Mouse (Mus musculus): ENCODE measurements at regions not wholly inside any gene's neighbourhood (a gene's known extent, or its start where the extent isn't known, plus 50 kb on each side); places are given as distances from the start of the nearest gene placed in this dataset.
A peak's percentile ranks its signal among the peaks of the same experiment; 100 is the strongest.

DNA sequence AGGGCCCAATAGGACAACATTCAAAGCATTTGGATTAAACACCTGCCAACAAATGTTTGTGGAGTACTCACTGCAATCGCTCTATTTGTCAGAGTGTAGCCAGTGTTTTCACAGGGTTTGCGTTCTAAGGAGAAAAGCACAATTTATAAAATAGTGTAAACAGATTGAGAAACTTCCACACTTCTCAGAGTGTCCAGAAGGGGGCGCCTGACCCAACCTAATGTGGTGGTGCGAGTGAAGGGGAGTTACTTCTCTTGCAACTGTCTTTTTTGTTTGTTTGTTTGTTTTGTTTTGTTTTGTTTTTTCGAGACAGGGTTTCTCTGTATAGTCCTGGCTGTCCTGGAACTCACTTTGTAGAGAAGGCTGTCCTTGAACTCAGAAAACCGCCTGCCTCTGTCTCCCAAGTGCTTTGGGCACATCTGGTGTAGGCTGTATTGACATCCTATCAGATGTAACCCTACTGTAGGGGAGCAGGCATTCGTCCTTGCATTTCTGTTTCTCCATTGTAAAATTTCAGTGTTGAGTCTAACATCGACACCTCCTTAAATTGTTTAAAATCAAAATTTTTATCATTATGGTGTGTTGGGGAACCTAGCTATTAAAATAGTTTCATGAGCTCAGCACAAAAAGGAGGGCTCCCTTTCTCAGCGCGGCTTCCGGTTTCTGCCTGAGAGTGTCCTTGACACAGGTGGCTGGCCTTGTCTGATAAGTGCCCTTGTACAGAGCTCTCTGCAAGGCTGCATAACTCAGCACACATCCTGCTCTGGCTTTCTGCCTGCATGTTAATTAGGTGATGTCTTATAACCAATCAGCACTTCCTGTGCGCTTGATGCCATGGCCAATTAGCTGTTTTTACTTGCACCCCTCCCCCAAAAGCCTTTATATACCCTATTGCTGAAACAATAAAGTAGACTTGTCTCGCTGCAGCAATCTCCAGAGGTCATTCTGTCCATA lies 307.0 kb downstream of the Fam84a start:
- peaks cover 4% of the 10 kb centered on the region; the same call in 1 of the 2 replicates for H3K4me1 ChIP-seq (replicated peaks; ENCODE audit: control insufficient read depth, insufficient read depth, low read length)
- H3K9ac ChIP-seq (ENCODE audit: low read length): no peak overlapping the region
- no peaks in the 10 kb centered on the region for H3K9me3 ChIP-seq (ENCODE audit: control insufficient read depth, low read length)
- WGBS: 30% methylated on average over 13 of the region's 13 CpGs
- ATAC-seq (ENCODE audit: low read depth): peak; percentile 91
- H3K4me2 ChIP-seq (ENCODE audit: low read depth, low read length): no peak overlapping the region
- H3K36me3 ChIP-seq (ENCODE audit: control insufficient read depth, insufficient read depth, low read length): no peaks in the 10 kb centered on the region
- no peak overlapping the region for H3K27ac ChIP-seq (ENCODE audit: low read length)
- no peaks in the 10 kb centered on the region for H3K27me3 ChIP-seq (ENCODE audit: control insufficient read depth, insufficient read depth, low read depth, low read length)
- no peak overlapping the region for H3K4me3 ChIP-seq (ENCODE audit: low read length)

DNA sequence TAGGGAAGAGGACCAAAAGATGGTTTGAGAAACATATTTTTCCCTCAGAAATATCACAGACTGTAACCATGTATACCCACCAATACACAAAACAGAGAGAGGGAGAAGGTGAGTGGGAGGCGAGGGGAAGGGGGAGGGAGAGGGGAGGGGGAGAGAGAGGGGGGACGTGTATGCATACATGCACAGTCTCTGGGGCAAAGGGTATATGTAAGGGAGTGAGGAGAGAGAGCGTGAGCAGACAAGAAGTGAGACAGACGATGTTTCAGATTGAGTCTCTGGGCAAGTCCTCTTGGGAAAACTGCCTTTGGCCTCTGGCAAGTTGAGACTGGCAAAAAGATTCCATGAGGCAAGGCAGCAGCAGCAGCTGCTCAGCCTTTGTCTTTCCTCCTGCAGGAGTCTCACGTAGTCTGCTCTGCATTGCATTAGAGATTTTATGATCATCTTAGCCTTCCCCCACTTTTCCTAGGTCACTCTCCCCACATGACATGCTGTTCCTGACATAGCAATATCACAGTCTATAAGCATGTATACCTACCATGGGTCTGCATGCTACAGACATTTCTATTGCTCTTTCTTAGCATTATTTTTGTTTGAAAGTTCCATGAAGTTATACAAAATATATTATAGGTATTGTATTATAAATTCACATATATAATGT lies 308.3 kb downstream of the Fam84a start:
- Histone ChIP-seq H3K9me3 (ENCODE audit: control insufficient read depth, low read length) (no peaks in the 10 kb centered on the region), H3K4me1 (replicated peaks; ENCODE audit: control insufficient read depth, insufficient read depth, low read length) (peaks cover 4% of the 10 kb centered on the region; the same call in 1 of the 2 replicates), H3K36me3 (ENCODE audit: control insufficient read depth, insufficient read depth, low read length) (no peaks in the 10 kb centered on the region), H3K27me3 (ENCODE audit: control insufficient read depth, insufficient read depth, low read depth, low read length) (no peaks in the 10 kb centered on the region), H3K9ac (ENCODE audit: low read length) (no peak overlapping the region), H3K27ac (ENCODE audit: low read length) (no peak overlapping the region), H3K4me2 (ENCODE audit: low read depth, low read length) (no peak overlapping the region), H3K4me3 (ENCODE audit: low read length) (no peak overlapping the region)
- 58% methylated on average over 5 of the region's 5 CpGs for WGBS
- no peak for ATAC-seq (ENCODE audit: low read depth)

- no peak overlapping the region for H3K27ac ChIP-seq (ENCODE audit: low read length)
- no peaks in the 10 kb centered on the region for H3K36me3 ChIP-seq (ENCODE audit: control insufficient read depth, insufficient read depth, low read length)
- 77% methylated on average over 1 of the region's 1 CpGs for WGBS
- H3K27me3 ChIP-seq (ENCODE audit: control insufficient read depth, insufficient read depth, low read depth, low read length): no peaks in the 10 kb centered on the region
- H3K4me3 ChIP-seq (ENCODE audit: low read length): no peak overlapping the region
- no peaks in the 10 kb centered on the region for H3K9me3 ChIP-seq (ENCODE audit: control insufficient read depth, low read length)
- no peak overlapping the region for H3K9ac ChIP-seq (ENCODE audit: low read length)
- H3K4me1 ChIP-seq (replicated peaks; ENCODE audit: control insufficient read depth, insufficient read depth, low read length): peaks cover 4% of the 10 kb centered on the region; the same call in 1 of the 2 replicates
- H3K4me2 ChIP-seq (ENCODE audit: low read depth, low read length): no peak overlapping the region
- no peak for ATAC-seq (ENCODE audit: low read depth)
These were observed 310.6 kb downstream of the Fam84a start for GRCm38 (mm10) chr12:13841238-13841637.

- Histone ChIP-seq H3K4me3 (ENCODE audit: low read length) (no peak overlapping the region), H3K27ac (ENCODE audit: low read length) (no peak overlapping the region), H3K9ac (ENCODE audit: low read length) (no peak overlapping the region), H3K27me3 (ENCODE audit: control insufficient read depth, insufficient read depth, low read depth, low read length) (no peaks in the 10 kb centered on the region), H3K4me1 (replicated peaks; ENCODE audit: control insufficient read depth, insufficient read depth, low read length) (no peaks in the 10 kb centered on the region), H3K9me3 (ENCODE audit: control insufficient read depth, low read length) (no peaks in the 10 kb centered on the region), H3K4me2 (ENCODE audit: low read depth, low read length) (no peak overlapping the region), H3K36me3 (ENCODE audit: control insufficient read depth, insufficient read depth, low read length) (no peaks in the 10 kb centered on the region)
- 82% methylated on average over 3 of the region's 3 CpGs for WGBS
- no peak for ATAC-seq (ENCODE audit: low read depth)
These were observed 317.1 kb downstream of the Fam84a start for GRCm38 (mm10) chr12:13834723-13835122.

DNA sequence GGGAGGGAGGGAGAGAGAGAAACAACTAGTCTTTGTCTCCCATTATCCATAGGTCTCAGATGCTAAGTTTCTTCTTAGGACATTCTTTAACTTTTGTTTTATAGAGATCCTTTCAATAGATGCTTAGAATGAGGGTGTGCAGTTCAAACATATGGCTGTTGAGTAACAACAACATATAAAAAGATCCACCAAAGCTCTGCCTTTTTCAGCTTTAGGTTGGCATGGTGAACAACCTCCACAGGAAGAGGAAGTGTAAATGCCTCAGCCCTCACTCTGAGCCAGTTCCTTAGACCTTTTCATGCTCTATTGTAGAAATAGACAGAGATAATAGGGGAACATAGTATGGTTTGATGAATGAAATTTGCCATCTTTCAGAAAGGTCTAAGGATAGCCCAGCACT lies 326.0 kb downstream of the Fam84a start:
- H3K4me1 ChIP-seq (replicated peaks; ENCODE audit: control insufficient read depth, insufficient read depth, low read length): no peaks in the 10 kb centered on the region
- H3K9ac ChIP-seq (ENCODE audit: low read length): no peak overlapping the region
- no peak for ATAC-seq (ENCODE audit: low read depth)
- no peak overlapping the region for H3K27ac ChIP-seq (ENCODE audit: low read length)
- no peaks in the 10 kb centered on the region for H3K27me3 ChIP-seq (ENCODE audit: control insufficient read depth, insufficient read depth, low read depth, low read length)
- H3K36me3 ChIP-seq (ENCODE audit: control insufficient read depth, insufficient read depth, low read length): no peaks in the 10 kb centered on the region
- H3K9me3 ChIP-seq (ENCODE audit: control insufficient read depth, low read length): no peaks in the 10 kb centered on the region
- no peak overlapping the region for H3K4me2 ChIP-seq (ENCODE audit: low read depth, low read length)
- H3K4me3 ChIP-seq (ENCODE audit: low read length): no peak overlapping the region

DNA sequence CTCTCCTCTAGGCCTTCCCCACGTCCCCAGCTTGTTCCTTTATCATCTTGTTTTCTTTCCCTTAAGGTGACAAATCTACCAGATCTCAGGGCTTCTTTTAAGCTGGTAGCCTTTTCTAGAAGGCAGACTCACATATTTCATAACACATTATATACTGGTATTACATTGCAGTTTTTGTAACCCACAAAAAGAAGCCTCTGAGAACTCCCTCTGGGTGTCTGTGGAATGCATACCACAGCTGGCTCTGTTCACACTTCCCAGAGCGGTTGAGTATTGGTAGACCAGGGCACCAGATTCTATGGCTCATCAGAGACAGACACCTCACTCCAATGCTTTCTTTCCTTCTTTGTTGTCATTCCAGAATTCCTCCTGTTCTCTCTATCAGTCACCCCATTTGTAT lies 336.4 kb downstream of the Fam84a start:
- Histone ChIP-seq H3K27me3 (ENCODE audit: control insufficient read depth, insufficient read depth, low read depth, low read length) (no peaks in the 10 kb centered on the region), H3K9me3 (ENCODE audit: control insufficient read depth, low read length) (no peaks in the 10 kb centered on the region), H3K4me3 (ENCODE audit: low read length) (no peak overlapping the region), H3K27ac (ENCODE audit: low read length) (no peak overlapping the region), H3K4me1 (replicated peaks; ENCODE audit: control insufficient read depth, insufficient read depth, low read length) (no peaks in the 10 kb centered on the region), H3K4me2 (ENCODE audit: low read depth, low read length) (no peak overlapping the region), H3K36me3 (ENCODE audit: control insufficient read depth, insufficient read depth, low read length) (no peaks in the 10 kb centered on the region), H3K9ac (ENCODE audit: low read length) (no peak overlapping the region)
- 42% methylated on average over 2 of the region's 2 CpGs for WGBS
- no peak for ATAC-seq (ENCODE audit: low read depth)

DNA sequence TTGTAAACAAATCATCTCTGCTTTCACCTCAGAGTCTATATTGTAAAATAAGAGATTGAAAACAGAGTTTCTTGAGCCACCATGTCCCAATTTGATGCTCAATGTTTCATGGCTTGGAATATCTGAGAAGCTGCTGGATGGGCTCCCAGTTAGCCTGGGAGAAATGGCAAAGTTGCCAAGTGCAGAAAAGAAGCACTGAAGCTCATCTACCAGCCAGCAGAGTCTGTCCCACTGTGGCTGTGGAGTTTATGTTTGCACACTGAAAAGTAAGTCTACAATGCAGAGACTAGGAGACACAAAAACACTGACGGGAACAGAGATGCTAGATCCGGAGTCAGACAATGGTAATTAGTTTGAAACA lies 341.7 kb downstream of the Fam84a start:
- H3K27me3 ChIP-seq (ENCODE audit: control insufficient read depth, insufficient read depth, low read depth, low read length): no peaks in the 10 kb centered on the region
- ATAC-seq (ENCODE audit: low read depth): no peak
- no peak overlapping the region for H3K9ac ChIP-seq (ENCODE audit: low read length)
- H3K4me1 ChIP-seq (replicated peaks; ENCODE audit: control insufficient read depth, insufficient read depth, low read length): no peaks in the 10 kb centered on the region
- no peaks in the 10 kb centered on the region for H3K9me3 ChIP-seq (ENCODE audit: control insufficient read depth, low read length)
- whole genome bisulfite sequencing: 54% methylated on average over 2 of the region's 2 CpGs
- no peaks in the 10 kb centered on the region for H3K36me3 ChIP-seq (ENCODE audit: control insufficient read depth, insufficient read depth, low read length)
- H3K4me3 ChIP-seq (ENCODE audit: low read length): no peak overlapping the region
- no peak overlapping the region for H3K27ac ChIP-seq (ENCODE audit: low read length)
- no peak overlapping the region for H3K4me2 ChIP-seq (ENCODE audit: low read depth, low read length)

- no peaks in the 10 kb centered on the region for H3K4me1 ChIP-seq (replicated peaks; ENCODE audit: control insufficient read depth, insufficient read depth, low read length)
- no peaks in the 10 kb centered on the region for H3K27me3 ChIP-seq (ENCODE audit: control insufficient read depth, insufficient read depth, low read depth, low read length)
- 0 out of 2 replicates have a peak, but pooled peaks have one; percentile 31 for ATAC-seq (ENCODE audit: low read depth)
- H3K27ac ChIP-seq (ENCODE audit: low read length): no peak overlapping the region
- no peaks in the 10 kb centered on the region for H3K36me3 ChIP-seq (ENCODE audit: control insufficient read depth, insufficient read depth, low read length)
- no peaks in the 10 kb centered on the region for H3K9me3 ChIP-seq (ENCODE audit: control insufficient read depth, low read length)
- H3K9ac ChIP-seq (ENCODE audit: low read length): no peak overlapping the region
- WGBS: 62% methylated on average over 6 of the region's 6 CpGs
- H3K4me3 ChIP-seq (ENCODE audit: low read length): no peak overlapping the region
- H3K4me2 ChIP-seq (ENCODE audit: low read depth, low read length): no peak overlapping the region
These were observed 342.3 kb downstream of the Fam84a start for GRCm38 (mm10) chr12:13809291-13810154.

GRCm38 (mm10) chr12:13779752-13780151 lies 372.1 kb downstream of the Fam84a start:
- Histone ChIP-seq H3K27me3 (ENCODE audit: control insufficient read depth, insufficient read depth, low read depth, low read length) (no peaks in the 10 kb centered on the region), H3K4me2 (ENCODE audit: low read depth, low read length) (no peak overlapping the region), H3K9ac (ENCODE audit: low read length) (no peak overlapping the region), H3K36me3 (ENCODE audit: control insufficient read depth, insufficient read depth, low read length) (no peaks in the 10 kb centered on the region), H3K27ac (ENCODE audit: low read length) (no peak overlapping the region), H3K4me3 (ENCODE audit: low read length) (no peak overlapping the region), H3K9me3 (ENCODE audit: control insufficient read depth, low read length) (no peaks in the 10 kb centered on the region), H3K4me1 (replicated peaks; ENCODE audit: control insufficient read depth, insufficient read depth, low read length) (no peaks in the 10 kb centered on the region)
- 51% methylated on average over 2 of the region's 2 CpGs for WGBS
- ATAC-seq (ENCODE audit: low read depth): no peak
